Comparison of ENCODE assay signal across 13 mouse cellular contexts in genomic region chr1:194281941-194282340, GRCm38 (mm10).
"Had no signal": no experiment of that assay in that cellular context is flagged by ENCODE, and none has a peak within 500 bp of the region (broad histone marks: within the 10 kb centered on the region; RNA-seq: fewer than 3 reads in every experiment).

No protein-coding gene starts in this region.

- H3K4me3 ChIP-seq: limb, embryonic 15.5 days; liver, embryonic 12.5 days; midbrain, embryonic 13.5 days; myocyte; neural tube, embryonic 15.5 days had no signal

- H3K27ac ChIP-seq: limb, embryonic 15.5 days; liver, embryonic 12.5 days; macrophage; midbrain, embryonic 13.5 days; neural tube, embryonic 15.5 days had no signal

- DNase-seq: kidney, adult 8-10 months; kidney, postnatal 25 days; lung, embryonic 14.5 days; lung, postnatal 10 days; right cerebral cortex, adult 18-20 months; right cerebral cortex, postnatal 25 days; thymus, postnatal 36 days had no signal
